Mouse (Mus musculus) testis, adult 2 months (tissue): ENCODE results near the gene Armh1.

ENCODE experiments used
- CTCF ChIP-seq: fragments of 200-500 bp; IDR thresholded peaks from 2 replicates; pipeline ENCODE4 v1.5.1; 2012; ENCODE audit warnings: low read depth, mild to moderate bottlenecking, inconsistent platforms, low read length, moderate library complexity; ENCODE audit not compliant: control insufficient read depth, insufficient read depth, insufficient replicate concordance
- POLR2A ChIP-seq: fragments of 200-500 bp; IDR thresholded peaks from 2 replicates; pipeline ENCODE4 v1.6.1; 2012; ENCODE audit warnings: low read depth, mild to moderate bottlenecking, inconsistent platforms, low read length, moderate library complexity; ENCODE audit not compliant: control insufficient read depth

DNA sequence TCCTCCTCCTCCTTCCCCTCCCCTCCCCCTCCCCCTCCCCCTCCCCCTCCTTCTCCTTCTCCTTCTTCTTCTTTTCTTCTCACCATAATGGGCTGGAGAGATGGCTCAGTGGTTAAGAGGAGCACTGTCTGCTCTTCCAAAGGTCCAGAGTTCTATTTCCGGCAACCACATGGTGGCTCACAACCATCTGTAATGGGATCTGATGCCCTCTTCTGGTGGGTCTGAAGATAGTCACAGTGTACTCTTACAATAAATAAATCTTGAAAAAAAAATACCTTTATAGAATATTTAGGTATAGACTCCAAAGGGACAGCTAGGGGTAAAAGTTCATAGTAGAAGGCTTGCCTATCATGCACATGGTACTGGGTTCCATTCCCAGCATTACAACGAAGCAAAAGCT lies 9.3 kb upstream of the Armh1 start:
- TF ChIP-seq POLR2A (no peak), CTCF (no peak)
